11 mouse cellular contexts compared by ENCODE assay signal in genomic region chr14:28954588-28954987, GRCm38 (mm10).
DNase-seq lines count a peak whose midpoint lies in the region; ATAC-seq lines count a peak whose summit lies in the region.
"Had no signal": no experiment of that assay in that cellular context is flagged by ENCODE, and none has a peak within 500 bp of the region (broad histone marks: within the 10 kb centered on the region; RNA-seq: fewer than 3 reads in every experiment).

No protein-coding gene starts in this region.

- H3K4me1 ChIP-seq in hindbrain, embryonic 13.5 days (replicated peaks), result peaks cover 48% of the 10 kb centered on the region
- H3K4me1 ChIP-seq in hindbrain, embryonic 16.5 days (ENCODE audit: control insufficient read depth, insufficient read depth, low read depth, low read length), result peaks cover 16% of the 10 kb centered on the region
- peaks cover 48% of the 10 kb centered on the region for H3K4me1 ChIP-seq in embryonic facial prominence, embryonic 10.5 days
- H3K4me1 ChIP-seq in forebrain, embryonic 13.5 days, result peaks cover 59% of the 10 kb centered on the region
- H3K4me1 ChIP-seq in midbrain, embryonic 14.5 days (ENCODE audit: control insufficient read depth, insufficient read depth, low read length), result peaks cover 38% of the 10 kb centered on the region
- H3K4me1 ChIP-seq in kidney, embryonic 16.5 days (ENCODE audit: insufficient read depth, low read length), result peaks cover 10% of the 10 kb centered on the region

- no peak overlapping the region for H3K4me3 ChIP-seq in hindbrain, embryonic 13.5 days
- no peak overlapping the region for H3K4me3 ChIP-seq in hindbrain, embryonic 16.5 days (ENCODE audit: low read length)
- no peak overlapping the region for H3K4me3 ChIP-seq in embryonic facial prominence, embryonic 10.5 days
- no peak overlapping the region for H3K4me3 ChIP-seq in forebrain, embryonic 13.5 days
- no peak overlapping the region for H3K4me3 ChIP-seq in midbrain, embryonic 14.5 days (replicated peaks; ENCODE audit: low read depth, low read length)
- H3K4me3 ChIP-seq in kidney, embryonic 16.5 days (ENCODE audit: low read length), result no peak overlapping the region

- DNase-seq in embryonic facial prominence, embryonic 10.5 days (ENCODE audit: low spot score), result no peak
- peak; percentile 53 for DNase-seq in midbrain, embryonic 14.5 days
- DNase-seq in heart, postnatal 14 days, result no peak
- DNase-seq: heart, adult 18-20 months; kidney, adult 11 months; thymus, adult 2 months had no signal

- no peak overlapping the region for H3K4me2 ChIP-seq in hindbrain, embryonic 13.5 days
- no peak overlapping the region for H3K4me2 ChIP-seq in hindbrain, embryonic 16.5 days (ENCODE audit: low read length)
- H3K4me2 ChIP-seq in forebrain, embryonic 13.5 days, result no peak overlapping the region
- no peak overlapping the region for H3K4me2 ChIP-seq in midbrain, embryonic 14.5 days (ENCODE audit: low read length)
- H3K4me2 ChIP-seq in kidney, embryonic 16.5 days (replicated peaks; ENCODE audit: low read depth, low read length), result no peak overlapping the region
- H3K4me2 ChIP-seq: liver, embryonic 11.5 days had no signal

- H3K9ac ChIP-seq in hindbrain, embryonic 13.5 days, result no peak overlapping the region
- H3K9ac ChIP-seq in hindbrain, embryonic 16.5 days (ENCODE audit: low read depth, low read length), result no peak overlapping the region
- no peak overlapping the region for H3K9ac ChIP-seq in forebrain, embryonic 13.5 days
- no peak overlapping the region for H3K9ac ChIP-seq in midbrain, embryonic 14.5 days (replicated peaks; ENCODE audit: low read length)
- no peak overlapping the region for H3K9ac ChIP-seq in kidney, embryonic 16.5 days (replicated peaks; ENCODE audit: low read length)

- WGBS in hindbrain, embryonic 13.5 days, result 21% methylated on average over 3 of the region's 3 CpGs
- 25% methylated on average over 3 of the region's 3 CpGs for WGBS in hindbrain, embryonic 16.5 days
- 16% methylated on average over 3 of the region's 3 CpGs for WGBS in embryonic facial prominence, embryonic 10.5 days
- WGBS in forebrain, embryonic 13.5 days, result 11% methylated on average over 3 of the region's 3 CpGs
- WGBS in midbrain, embryonic 14.5 days, result 5% methylated on average over 3 of the region's 3 CpGs
- 48% methylated on average over 3 of the region's 3 CpGs for WGBS in kidney, embryonic 16.5 days

- intact Hi-C loops in heart, postnatal 14 days (cut with DNase I), result loop anchor here (5.0 kb wide), 2 partner anchors 118 to 138 kb away; no protein-coding TSS in a partner anchor

- H3K36me3 ChIP-seq in hindbrain, embryonic 13.5 days, result no peaks in the 10 kb centered on the region
- H3K36me3 ChIP-seq in hindbrain, embryonic 16.5 days (ENCODE audit: control insufficient read depth, insufficient read depth, low read length), result no peaks in the 10 kb centered on the region
- H3K36me3 ChIP-seq in embryonic facial prominence, embryonic 10.5 days (replicated peaks), result no peaks in the 10 kb centered on the region
- H3K36me3 ChIP-seq in forebrain, embryonic 13.5 days (ENCODE audit: poor library complexity, severe bottlenecking), result no peaks in the 10 kb centered on the region
- H3K36me3 ChIP-seq in midbrain, embryonic 14.5 days (ENCODE audit: control insufficient read depth, insufficient read depth, low read length), result no peaks in the 10 kb centered on the region
- no peaks in the 10 kb centered on the region for H3K36me3 ChIP-seq in kidney, embryonic 16.5 days (ENCODE audit: insufficient read depth, low read length)

- H3K27ac ChIP-seq in hindbrain, embryonic 13.5 days, result peak overlapping the region; percentile 55
- no peak overlapping the region for H3K27ac ChIP-seq in hindbrain, embryonic 16.5 days (ENCODE audit: low read depth, low read length)
- peak overlapping the region; percentile 48 for H3K27ac ChIP-seq in embryonic facial prominence, embryonic 10.5 days (replicated peaks)
- peak overlapping the region; percentile 82 for H3K27ac ChIP-seq in forebrain, embryonic 13.5 days
- peak overlapping the region; percentile 27 for H3K27ac ChIP-seq in midbrain, embryonic 14.5 days (replicated peaks; ENCODE audit: low read depth, low read length)
- no peak overlapping the region for H3K27ac ChIP-seq in kidney, embryonic 16.5 days (ENCODE audit: low read length)

- no peaks in the 10 kb centered on the region for H3K27me3 ChIP-seq in hindbrain, embryonic 13.5 days
- H3K27me3 ChIP-seq in hindbrain, embryonic 16.5 days (replicated peaks; ENCODE audit: control insufficient read depth, insufficient read depth, low read length), result no peaks in the 10 kb centered on the region
- H3K27me3 ChIP-seq in embryonic facial prominence, embryonic 10.5 days (replicated peaks; ENCODE audit: low read depth, poor library complexity, severe bottlenecking), result peaks cover 21% of the 10 kb centered on the region
- no peaks in the 10 kb centered on the region for H3K27me3 ChIP-seq in forebrain, embryonic 13.5 days
- no peaks in the 10 kb centered on the region for H3K27me3 ChIP-seq in midbrain, embryonic 14.5 days (ENCODE audit: control insufficient read depth, insufficient read depth, low read length)
- H3K27me3 ChIP-seq in kidney, embryonic 16.5 days (ENCODE audit: insufficient read depth, low read length), result peaks cover 8% of the 10 kb centered on the region

- H3K9me3 ChIP-seq in hindbrain, embryonic 13.5 days, result no peaks in the 10 kb centered on the region
- no peaks in the 10 kb centered on the region for H3K9me3 ChIP-seq in hindbrain, embryonic 16.5 days (ENCODE audit: control insufficient read depth, low read length)
- no peaks in the 10 kb centered on the region for H3K9me3 ChIP-seq in embryonic facial prominence, embryonic 10.5 days
- no peaks in the 10 kb centered on the region for H3K9me3 ChIP-seq in forebrain, embryonic 13.5 days (replicated peaks)
- H3K9me3 ChIP-seq in midbrain, embryonic 14.5 days (ENCODE audit: control insufficient read depth, low read length), result no peaks in the 10 kb centered on the region
- H3K9me3 ChIP-seq in kidney, embryonic 16.5 days (ENCODE audit: low read length), result no peaks in the 10 kb centered on the region

- no peak for ATAC-seq in hindbrain, embryonic 13.5 days (ENCODE audit: low FRiP score)
- ATAC-seq in hindbrain, embryonic 16.5 days, result no peak
- ATAC-seq in forebrain, embryonic 13.5 days, result peak; percentile 42; the same call in 1 of the 2 replicates
- ATAC-seq in midbrain, embryonic 14.5 days (ENCODE audit: low FRiP score, low TSS enrichment), result no peak
- ATAC-seq in kidney, embryonic 16.5 days (ENCODE audit: low FRiP score, low TSS enrichment), result no peak

Comparison
In these comparisons a context has a peak if more than half of its experiments do, and no peak if none do; other contexts are left out.
1. H3K27ac ChIP-seq: peak in hindbrain, embryonic 13.5 days (single experiment), embryonic facial prominence, embryonic 10.5 days (single experiment), forebrain, embryonic 13.5 days (single experiment) and midbrain, embryonic 14.5 days (single experiment); none in hindbrain, embryonic 16.5 days (single experiment) and kidney, embryonic 16.5 days (single experiment).